Mouse (Mus musculus) C2C12 (cell line): Measurements from ENCODE around the gene Dohh. TPM values are rescaled to one million over a fixed set of nuclear protein-coding genes. Genes with fewer than 3 reads are reported as not detected.

Experiments
- H3K27me3 ChIP-seq: one replicate; pipeline ENCODE4 v1.6.1; 2011; ENCODE audit not compliant: control insufficient read depth, insufficient read depth, insufficient read length
- H3K36me3 ChIP-seq: one replicate; pipeline ENCODE4 v1.6.1; 2011; ENCODE audit not compliant: control insufficient read depth, insufficient read depth
- H3K4me3 ChIP-seq: one replicate; pipeline ENCODE4 v1.5.1; 2011; ENCODE audit warnings: mild to moderate bottlenecking, control low read depth; ENCODE audit not compliant: poor library complexity, insufficient read depth, severe bottlenecking
- H3K79me2 ChIP-seq: one replicate; pipeline ENCODE4 v1.6.1; 2011; ENCODE audit not compliant: control insufficient read depth, insufficient read depth
- H3K79me3 ChIP-seq: one replicate; pipeline ENCODE4 v1.6.1; 2011; ENCODE audit warnings: low read depth, control low read depth
- H3ac ChIP-seq: one replicate; pipeline ENCODE3; 2011; ENCODE audit warnings: low read depth; ENCODE audit not compliant: control insufficient read depth, insufficient read length
- CEBPB ChIP-seq: IDR thresholded peaks from one replicate; pipeline ENCODE4 v1.6.1; 2011; ENCODE audit warnings: low read depth, mild to moderate bottlenecking, control low read depth, moderate library complexity
- CTCF ChIP-seq: IDR thresholded peaks from one replicate; pipeline ENCODE4 v1.5.1; 2011; ENCODE audit not compliant: control insufficient read depth, insufficient read depth, insufficient read length
- FOSL1 ChIP-seq: IDR thresholded peaks from one replicate; pipeline ENCODE4 v1.8.0; 2011; ENCODE audit warnings: mild to moderate bottlenecking, low read length; ENCODE audit not compliant: poor library complexity, insufficient read depth, severe bottlenecking
- MAX ChIP-seq: IDR thresholded peaks from one replicate; pipeline ENCODE4 v1.6.1; 2011; ENCODE audit warnings: mild to moderate bottlenecking, control low read depth
- MYOD1 ChIP-seq: IDR thresholded peaks from one replicate; pipeline ENCODE4 v1.6.1; 2011; ENCODE audit warnings: low read depth; ENCODE audit not compliant: control insufficient read depth, insufficient read length
- MYOG ChIP-seq: IDR thresholded peaks from one replicate; pipeline ENCODE4 v1.6.1; 2011; ENCODE audit not compliant: control insufficient read depth, insufficient read length; ENCODE audit errors: extremely low read depth
- USF1 ChIP-seq: IDR thresholded peaks from one replicate; pipeline ENCODE4 v1.6.1; 2011; ENCODE audit warnings: low read depth, mild to moderate bottlenecking, control low read depth, moderate library complexity
- polyA plus RNA-seq: library from polyadenylated mRNA; unstranded; fragments of >200 nt; fragmentation: generic; extraction: Trizol; gene quantifications from one replicate; pipeline ENCODE4 v1.2.1, GENCODE M21; 2012; ENCODE audit warnings: missing spikeins

The Dohh gene
- polyA plus RNA-seq, 1 experiment = 148 TPM

GRCm38 (mm10) chr10:81356991-81357844 is 27.0 kb upstream of the Dohh start, which contains the start of gene Mfsd12:
Mfsd12 (plus strand) TSS chr10:81357491.
- Histone ChIP-seq H3K4me3 (peak within 1 kb of the TSS; percentile 50), H3ac (peak within 1 kb of the TSS; percentile 99), H3K36me3 (no peaks in the 10 kb centered on the region), H3K27me3 (no peaks in the 10 kb centered on the region), H3K79me2 (no peaks in the 10 kb centered on the region), H3K79me3 (no peaks in the 10 kb centered on the region)
- TF ChIP-seq CEBPB (no peak), MAX (peak; percentile 13)

- no peaks in the 10 kb centered on the region for H3K79me3 ChIP-seq
- TF ChIP-seq MYOG (no peak), MAX (no peak), CTCF (no peak), FOSL1 (no peak), CEBPB (no peak), MYOD1 (no peak), USF1 (no peak)
- no peaks in the 10 kb centered on the region for H3K27me3 ChIP-seq
- peak overlapping the region; percentile 99 for H3ac ChIP-seq
- peak overlapping the region; percentile 50 for H3K4me3 ChIP-seq
- H3K79me2 ChIP-seq = no peaks in the 10 kb centered on the region
- H3K36me3 ChIP-seq = no peaks in the 10 kb centered on the region
These were observed 26.0 kb upstream of the Dohh start for GRCm38 (mm10) chr10:81358209-81358608.

DNA sequence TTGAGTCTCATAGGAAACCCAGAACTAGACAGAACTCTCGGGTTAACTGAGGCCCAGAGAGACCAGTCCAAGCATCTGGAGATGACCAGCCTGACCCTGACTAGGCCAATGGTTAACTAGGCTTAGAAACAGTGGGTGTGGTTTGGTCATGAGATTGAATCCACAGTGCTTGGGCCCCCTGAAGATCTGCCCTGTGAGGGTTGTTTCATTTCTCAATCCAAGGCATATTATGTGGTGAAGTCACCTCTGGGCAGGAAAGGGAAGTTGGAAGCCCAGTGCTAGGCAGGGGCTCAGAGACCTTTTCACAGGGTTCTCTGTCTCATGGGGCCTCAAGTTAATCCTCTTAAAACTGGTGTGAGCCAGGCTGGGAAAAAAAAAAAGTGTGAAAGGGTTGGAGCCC is 25.4 kb upstream of the Dohh start:
- Histone ChIP-seq H3K79me2 (no peaks in the 10 kb centered on the region), H3K79me3 (no peaks in the 10 kb centered on the region), H3K4me3 (no peak overlapping the region), H3K36me3 (no peaks in the 10 kb centered on the region), H3K27me3 (no peaks in the 10 kb centered on the region), H3ac (no peak overlapping the region)
- TF ChIP-seq CEBPB = no peak
- no peak for TF ChIP-seq MYOD1

GRCm38 (mm10) chr10:81360721-81361120 is 23.5 kb upstream of the Dohh start:
- H3K79me2 ChIP-seq = no peaks in the 10 kb centered on the region
- H3K36me3 ChIP-seq = peaks cover 6% of the 10 kb centered on the region
- TF ChIP-seq MAX = no peak
- no peak for TF ChIP-seq MYOG
- no peak for TF ChIP-seq FOSL1
- TF ChIP-seq CTCF = no peak
- TF ChIP-seq USF1 = no peak
- TF ChIP-seq MYOD1 = no peak
- no peak for TF ChIP-seq CEBPB
- H3K4me3 ChIP-seq = no peak overlapping the region
- H3K79me3 ChIP-seq = no peaks in the 10 kb centered on the region
- no peak overlapping the region for H3ac ChIP-seq
- no peaks in the 10 kb centered on the region for H3K27me3 ChIP-seq

GRCm38 (mm10) chr10:81362336-81362949 is 21.8 kb upstream of the Dohh start:
- Histone ChIP-seq H3K27me3 (no peaks in the 10 kb centered on the region), H3K79me3 (no peaks in the 10 kb centered on the region), H3K79me2 (no peaks in the 10 kb centered on the region), H3K36me3 (peaks cover 21% of the 10 kb centered on the region), H3K4me3 (no peak overlapping the region), H3ac (no peak overlapping the region)
- TF ChIP-seq MAX (no peak), MYOG (no peak), CTCF (no peak), USF1 (no peak), FOSL1 (no peak), CEBPB (no peak), MYOD1 (no peak)
